Mouse (Mus musculus) heart, postnatal 0 days (tissue): ENCODE results near the gene Cnksr3.

ENCODE experiments used
- CTCF ChIP-seq: IDR thresholded peaks from 2 replicates; pipeline ENCODE4 v1.5.1; 2016; ENCODE audit warnings: antibody characterized with exemption, control low read depth, low read depth
- EP300 ChIP-seq: IDR thresholded peaks from 2 replicates; pipeline ENCODE4 v1.6.1; 2016; ENCODE audit warnings: antibody characterized with exemption, low read depth

DNA sequence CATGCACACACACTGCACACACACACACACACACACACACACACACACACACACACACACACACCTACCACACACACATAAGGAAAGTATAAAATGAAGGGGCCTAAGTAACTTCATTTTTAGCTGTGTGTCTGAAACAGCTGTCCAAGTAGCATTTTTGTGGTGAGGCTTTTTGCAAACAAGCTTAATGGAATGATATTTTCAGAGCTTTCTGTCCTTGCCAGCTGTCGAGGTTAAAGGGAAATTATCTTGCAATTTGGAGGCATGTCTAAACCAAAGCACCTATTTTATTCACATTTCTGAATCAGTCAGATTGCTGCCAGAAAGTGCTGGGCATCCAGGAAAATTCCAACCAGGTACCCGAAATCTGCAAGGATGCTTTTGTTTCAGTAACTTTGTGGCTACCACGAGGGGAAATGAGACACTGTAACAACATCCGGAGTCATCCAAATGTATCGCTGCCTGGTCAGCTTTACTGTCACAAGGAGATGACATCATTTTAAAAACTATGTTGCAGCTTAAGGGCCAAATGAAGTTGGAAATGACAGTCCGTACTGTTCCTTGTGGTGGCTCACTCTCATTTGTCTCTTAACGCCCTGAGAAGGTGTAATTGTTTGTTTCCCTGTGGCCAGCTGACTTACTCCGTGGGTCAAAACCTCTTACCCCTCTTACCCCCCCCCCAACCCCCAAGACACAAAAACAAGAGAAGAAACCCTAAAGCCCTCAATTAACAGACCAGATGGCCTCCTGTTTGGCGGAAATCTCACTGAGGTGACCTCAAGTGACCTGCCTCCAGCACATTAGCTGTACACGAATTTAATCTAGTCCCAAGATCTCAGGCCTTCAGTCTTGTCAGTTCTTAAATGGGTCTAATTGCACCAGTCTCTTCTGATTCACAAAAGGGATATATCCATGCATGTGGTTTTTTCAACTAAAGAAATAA lies 48.4 kb upstream of the Cnksr3 start:
- TF ChIP-seq CTCF (no peak), EP300 (no peak)
